Mouse (Mus musculus): Measurements from ENCODE around the gene Dmrtb1.

Gene Dmrtb1

DNA sequence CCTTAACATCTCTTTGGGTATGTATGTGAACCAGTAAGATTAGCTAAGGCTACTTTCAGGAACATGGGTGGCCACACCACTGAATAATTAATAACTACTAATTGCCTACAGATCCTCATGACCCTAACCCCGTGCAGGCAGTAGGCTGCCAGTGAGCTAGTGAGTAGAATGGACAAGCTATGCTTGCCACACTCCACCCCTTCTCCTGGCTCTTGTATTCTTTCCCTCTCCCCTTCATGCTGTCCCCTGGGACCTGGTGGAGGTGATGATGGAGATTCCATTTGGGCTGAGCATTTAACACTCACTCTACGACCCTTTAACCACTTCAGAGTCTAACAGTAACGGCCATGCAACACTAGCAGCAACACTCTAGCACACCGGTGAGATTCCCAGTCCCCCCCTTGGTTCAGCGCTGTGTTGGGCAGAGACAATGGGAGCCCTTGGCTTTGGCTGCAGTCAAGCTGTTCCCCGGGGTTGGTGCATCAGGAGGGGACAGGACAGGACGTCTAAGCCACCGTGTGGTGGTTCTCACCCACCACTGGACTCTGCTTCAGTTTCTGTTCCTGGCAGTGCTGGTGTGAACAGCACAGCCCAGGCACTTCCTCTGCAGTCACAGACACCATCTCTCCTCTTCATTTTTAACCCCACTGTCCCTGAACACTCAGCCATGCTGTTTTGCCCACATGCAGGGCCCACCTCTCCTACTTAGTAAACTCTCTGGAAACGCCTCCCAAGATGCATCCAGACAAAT, 2.8 kb downstream of the Dmrtb1 start:
- DNase-seq (ENCODE audit: inconsistent ontology term) = no peak

DNA sequence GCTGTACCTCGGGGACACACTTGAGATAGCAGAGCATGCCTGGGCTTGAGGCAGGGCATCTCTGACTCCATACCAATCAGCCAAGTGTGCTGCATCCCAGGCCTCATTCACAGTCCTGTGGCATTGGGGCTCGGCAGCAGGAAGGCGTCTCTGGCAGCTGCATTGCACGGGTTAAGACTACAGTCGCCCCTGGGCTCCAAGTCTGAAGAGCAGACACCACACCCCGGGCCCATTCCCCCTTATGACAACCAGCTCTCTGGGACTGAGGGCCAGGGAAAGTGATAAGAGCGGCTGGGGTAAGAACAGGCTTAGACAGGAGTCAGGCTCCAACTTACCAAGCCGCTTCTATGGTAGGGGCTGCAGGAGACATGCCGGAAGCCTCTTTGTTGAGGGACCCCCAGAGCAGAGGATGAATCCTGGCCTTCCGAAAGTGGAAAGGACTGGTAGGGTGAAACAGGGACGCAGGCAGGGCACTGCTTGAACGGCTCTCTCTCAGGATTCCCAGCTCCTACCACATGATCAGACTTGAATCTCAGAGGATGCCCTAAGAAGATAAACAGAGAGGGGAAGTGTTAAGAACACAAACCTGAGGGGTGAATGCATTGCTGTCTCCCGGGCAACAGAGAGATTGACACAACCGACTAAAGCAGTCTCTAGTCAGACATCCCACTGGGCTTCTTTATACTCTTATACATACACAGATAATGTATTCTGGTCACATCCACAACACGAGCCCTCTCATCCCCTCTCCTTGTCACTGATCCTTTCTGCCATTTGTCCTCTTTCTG, 3.5 kb downstream of the Dmrtb1 start:
- no peak for DNase-seq (ENCODE audit: inconsistent ontology term)

DNA sequence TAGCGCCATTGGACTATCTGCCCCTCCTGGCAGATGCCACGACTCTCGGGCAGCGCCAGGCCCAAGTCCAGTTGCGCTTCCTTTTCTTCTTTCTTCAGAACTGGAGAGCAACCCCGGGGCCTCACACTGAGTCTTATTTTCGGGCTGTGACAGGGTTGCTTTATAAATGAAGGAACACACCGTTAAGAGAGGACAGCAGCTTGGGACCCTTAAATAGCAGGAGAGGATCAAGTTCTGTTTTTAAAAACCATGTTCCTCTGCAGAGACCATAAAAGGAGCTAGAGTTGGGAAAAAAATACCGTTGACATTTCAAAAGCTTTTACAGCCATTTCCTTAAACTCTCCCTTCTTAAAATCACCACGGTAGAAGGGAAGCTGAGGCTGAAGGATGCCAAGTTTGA, 8.4 kb downstream of the Dmrtb1 start:
- DNase-seq (ENCODE audit: inconsistent ontology term) = no peak

DNA sequence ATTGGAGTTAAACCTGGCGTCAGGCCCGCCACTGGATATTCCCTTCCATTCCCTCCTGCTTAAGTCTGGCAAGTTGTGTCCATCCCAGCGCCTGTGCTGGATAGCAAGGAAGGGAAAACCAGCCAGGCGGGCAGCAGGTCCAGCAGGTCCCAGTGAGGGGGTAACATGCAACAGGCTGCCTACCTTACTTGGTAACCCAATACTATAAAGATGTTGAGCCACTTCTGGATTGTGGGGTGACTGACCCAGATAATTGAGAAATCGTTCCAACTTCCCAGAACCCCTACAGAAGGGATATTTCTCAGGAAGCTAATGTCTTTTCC, 9.7 kb downstream of the Dmrtb1 start:
- DNase-seq (ENCODE audit: inconsistent ontology term) = no peak

DNA sequence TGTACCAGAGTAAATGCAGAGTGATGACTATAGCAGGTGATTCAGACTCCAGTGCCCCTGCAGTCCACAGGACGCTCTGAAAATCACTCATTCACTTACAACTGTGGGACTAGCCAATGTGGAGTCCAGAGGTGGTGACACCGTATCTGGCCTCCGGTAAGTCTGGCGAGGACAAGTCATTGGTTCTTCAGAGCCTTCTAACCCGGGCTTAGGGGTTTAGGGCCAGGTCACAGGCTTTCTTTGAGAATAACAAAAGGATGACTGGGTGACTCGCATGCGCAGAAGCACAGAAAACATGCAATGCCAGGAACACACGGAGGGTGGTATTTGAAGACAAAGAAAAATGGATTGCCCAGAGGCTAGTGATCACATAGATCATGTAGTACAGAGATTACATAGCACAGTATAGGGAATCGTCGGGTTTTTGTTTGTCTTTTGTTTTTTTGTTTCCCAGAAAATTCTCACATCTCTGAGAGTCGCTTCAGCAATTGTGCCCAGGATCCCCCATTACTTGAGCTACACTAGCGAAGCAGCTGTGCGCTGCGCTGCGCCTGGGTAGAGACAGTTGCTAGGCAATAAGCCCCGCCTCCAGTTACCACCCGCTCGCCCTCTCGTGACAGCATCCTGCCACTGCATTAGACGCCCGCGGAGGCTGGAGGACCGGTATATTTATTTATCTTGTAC, 10.2 kb downstream of the Dmrtb1 start:
- DNase-seq (ENCODE audit: inconsistent ontology term) = peak; percentile 71

DNA sequence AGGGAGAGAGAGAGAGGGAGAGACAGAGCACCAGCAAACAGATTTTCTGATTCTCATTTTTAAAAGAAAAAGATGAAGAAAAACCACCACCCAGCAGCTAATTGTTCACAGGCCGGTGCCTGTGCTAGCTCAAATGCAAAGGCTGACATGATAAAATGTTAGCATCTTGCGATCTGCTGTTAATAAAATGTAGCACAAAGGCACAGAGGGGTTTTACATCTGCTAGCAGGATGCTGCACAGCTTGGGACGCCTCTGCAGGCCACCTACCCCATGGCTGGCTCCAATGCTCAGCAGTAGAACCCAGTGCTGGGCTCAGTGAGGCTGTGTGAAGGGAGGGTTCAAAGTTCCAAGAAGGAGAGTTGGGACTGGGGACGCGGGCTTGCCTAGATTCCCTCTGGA, 13.3 kb downstream of the Dmrtb1 start:
- no peak for DNase-seq (ENCODE audit: inconsistent ontology term)

DNA sequence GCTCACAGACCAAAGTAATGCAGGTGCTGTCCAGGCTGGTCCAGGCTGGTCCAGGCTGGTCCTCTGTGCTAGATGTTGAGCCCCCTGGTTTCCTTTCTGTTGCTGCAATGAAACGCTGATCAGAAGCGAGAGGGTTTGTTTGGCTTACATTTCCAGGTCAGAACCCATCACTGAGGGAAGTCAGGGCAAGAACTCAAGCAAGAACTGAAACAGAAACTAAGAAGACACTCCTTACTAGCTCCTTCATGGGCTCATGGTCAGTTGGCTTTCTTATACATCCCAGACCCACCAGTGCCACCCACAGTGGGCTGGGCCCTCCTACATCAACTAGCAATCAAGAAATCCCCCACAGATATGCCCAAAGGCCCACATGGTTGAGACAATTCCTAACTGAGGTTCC, 15.5 kb downstream of the Dmrtb1 start:
- DNase-seq (ENCODE audit: inconsistent ontology term) = no peak

DNA sequence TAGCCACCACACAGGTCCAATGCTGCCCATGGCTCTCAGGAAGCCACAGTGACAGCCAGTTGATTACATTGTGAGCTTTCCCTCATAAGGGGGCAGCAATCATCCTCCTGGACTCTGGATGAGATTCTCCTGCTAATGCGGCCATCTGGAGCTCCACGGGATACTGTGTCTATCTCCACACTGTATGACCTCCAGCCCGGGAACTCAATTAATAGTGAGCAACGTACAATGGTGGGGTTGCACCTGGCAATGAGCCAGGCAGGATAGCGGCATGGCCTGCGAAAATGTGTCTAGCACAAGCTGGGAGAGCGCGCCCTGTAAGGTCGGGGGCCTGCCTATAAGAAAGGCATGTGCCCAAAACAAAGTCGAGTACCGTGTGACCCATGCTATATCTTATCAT, 23.4 kb downstream of the Dmrtb1 start:
- DNase-seq (ENCODE audit: inconsistent ontology term) = no peak

DNA sequence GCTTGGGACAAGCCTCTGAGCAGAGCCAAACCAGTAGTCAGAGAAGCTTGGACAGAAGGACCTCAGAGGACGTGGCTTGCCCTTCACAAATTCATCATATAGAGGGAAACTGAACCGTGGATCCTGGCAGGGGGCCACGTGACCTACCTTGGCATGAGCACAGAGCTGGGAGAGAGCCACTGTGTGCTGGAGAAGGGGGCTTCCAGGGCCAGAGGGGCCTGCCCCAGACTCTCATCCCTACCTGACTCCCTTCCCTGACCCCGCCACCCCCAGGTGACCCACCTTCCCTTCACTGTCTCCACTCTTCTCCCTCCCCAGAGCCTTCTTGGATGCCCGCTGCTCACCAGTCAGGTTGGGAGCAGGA, 30.8 kb downstream of the Dmrtb1 start:
- no peak for DNase-seq (ENCODE audit: inconsistent ontology term)

DNA sequence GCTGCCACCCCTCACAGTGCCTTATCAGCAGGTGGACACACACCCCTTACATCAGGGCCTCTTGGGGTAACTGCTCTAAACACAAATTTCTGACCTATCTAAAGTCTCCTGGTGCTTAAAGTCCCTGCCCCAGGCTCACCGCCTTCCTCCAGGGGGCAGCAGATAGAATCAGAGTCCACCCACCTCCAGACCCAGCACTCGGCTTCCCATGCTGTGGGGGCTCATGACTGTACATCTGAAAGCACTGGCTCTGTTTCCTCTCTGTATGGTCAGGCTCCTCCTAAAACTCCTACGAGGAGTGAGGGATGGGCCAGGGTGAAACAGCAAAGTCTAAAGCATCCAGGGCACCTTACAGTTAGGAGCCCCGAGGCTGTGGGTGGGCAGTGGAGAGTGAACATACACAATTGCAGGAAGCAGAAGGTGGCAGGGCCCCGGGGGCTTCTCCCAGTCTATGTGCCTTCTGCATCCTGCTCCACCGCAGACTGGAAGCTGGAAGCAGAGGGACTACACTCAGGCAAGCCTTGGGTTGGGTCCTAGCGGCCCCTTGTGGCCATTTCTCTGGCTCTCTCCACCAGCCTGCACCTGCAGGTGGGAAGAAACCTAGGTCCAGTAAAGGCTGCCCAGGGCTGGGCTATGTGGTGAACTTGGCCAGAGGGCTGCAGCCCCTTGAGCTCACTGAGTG, 31.3 kb downstream of the Dmrtb1 start:
- DNase-seq (ENCODE audit: inconsistent ontology term) = peak; percentile 77

DNA sequence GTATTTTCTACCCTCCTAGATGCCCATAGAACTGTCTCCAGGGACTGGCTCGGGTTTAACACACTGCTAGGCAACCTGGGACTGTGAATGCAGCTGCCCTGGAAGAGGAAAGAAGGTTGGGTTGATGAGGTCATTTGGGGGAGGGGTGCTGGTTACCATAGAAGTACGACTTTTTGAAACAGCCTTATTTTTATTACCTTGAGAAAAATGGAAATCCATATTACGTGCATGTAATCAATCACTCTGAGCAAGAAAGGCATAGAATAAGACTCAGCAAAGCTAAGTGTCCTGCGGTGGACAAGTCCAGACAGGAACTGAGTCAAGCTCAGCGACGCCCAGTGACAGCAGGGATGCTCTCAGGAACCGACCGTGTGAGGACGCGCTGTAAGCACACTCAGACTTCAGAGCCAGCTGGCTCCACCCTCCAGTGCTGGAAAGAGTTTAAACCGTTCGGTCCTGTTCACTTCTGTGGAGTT, 33.0 kb downstream of the Dmrtb1 start:
- DNase-seq (ENCODE audit: inconsistent ontology term) = peak; percentile 24

DNA sequence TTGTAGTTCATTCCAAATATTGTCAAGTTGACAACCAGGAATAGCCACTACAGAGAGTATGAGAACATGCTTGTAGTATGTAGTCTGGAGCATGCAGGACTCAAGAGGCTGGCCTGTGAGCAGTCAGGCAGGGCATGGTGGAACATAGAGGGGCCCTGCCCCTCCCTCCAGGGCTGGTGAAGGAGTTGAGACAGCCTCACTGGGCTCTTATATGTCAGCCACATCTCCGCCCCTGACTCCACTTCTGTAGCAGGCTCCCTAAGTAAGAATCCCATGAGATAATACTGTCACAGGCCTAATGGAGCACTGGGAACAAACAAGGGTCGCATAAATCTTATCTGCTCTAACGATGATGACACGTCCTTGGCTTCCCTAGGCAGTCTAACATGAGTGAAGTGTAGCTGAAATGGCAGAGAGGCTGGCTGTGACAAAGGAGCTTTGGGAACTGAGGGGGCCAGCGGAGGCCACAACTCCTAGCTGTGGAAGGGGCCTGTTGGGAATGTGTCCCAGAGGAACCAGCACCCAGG, 35.0 kb downstream of the Dmrtb1 start:
- DNase-seq (ENCODE audit: inconsistent ontology term) = no peak

DNA sequence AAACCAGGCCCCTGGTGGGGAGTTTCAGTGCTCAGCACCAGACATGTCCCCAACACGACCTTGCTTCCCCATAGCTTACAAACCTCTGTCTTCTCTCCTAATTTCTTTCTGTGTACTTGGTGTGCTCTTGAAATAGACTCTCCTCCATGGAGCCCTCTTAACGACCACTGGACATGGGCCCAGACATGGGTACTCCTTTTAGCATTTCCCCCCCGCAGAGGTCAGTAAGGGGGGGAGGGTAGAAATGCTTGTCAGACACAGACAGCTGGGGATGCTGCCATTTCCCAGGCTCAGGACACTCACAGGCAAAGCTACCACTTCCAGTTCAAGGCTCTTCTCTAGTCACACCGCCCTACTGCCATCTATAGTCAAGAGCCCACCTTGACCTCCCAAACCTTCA, 42.4 kb downstream of the Dmrtb1 start:
- DNase-seq (ENCODE audit: inconsistent ontology term) = no peak

DNA sequence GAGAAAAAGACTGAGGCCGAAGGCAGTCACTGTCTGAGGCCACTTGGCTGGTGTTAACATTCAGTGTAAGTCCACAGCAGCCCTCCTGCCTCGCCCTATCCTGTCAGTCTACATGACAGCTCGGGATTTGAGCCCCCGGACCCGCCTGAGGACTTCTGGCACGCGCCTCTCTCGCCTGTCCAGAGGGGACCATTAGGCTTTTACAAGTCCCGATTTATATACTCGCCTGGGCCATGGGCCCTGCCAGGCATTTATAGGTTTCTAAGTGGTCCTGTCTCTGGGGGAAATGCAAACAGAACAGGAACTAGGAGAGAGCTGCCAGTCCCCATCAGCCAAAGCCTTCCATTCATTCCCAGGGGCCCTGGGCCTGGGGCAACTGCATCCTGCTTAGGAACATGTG, 45.7 kb downstream of the Dmrtb1 start:
- DNase-seq (ENCODE audit: inconsistent ontology term) = no peak

DNA sequence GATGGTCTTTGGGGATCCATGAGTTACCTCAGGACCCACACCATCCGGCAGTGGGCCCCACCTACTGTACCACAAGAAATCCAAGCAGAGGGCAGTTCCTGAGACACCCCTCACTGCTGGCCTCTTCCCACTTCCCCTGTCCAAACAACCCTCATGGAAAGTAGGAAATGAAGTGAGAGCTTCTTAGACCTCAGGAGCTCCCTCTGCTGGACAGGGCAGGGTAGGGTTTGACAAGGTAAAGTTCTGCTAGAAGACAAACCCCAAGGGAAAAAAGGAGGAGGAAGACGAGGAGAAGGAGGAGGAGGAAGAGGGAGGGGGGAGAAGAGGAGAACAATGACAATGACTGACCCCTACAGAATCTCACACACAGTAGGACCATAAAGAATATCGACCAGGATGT, 46.4 kb downstream of the Dmrtb1 start:
- DNase-seq (ENCODE audit: inconsistent ontology term) = peak; percentile 23

DNA sequence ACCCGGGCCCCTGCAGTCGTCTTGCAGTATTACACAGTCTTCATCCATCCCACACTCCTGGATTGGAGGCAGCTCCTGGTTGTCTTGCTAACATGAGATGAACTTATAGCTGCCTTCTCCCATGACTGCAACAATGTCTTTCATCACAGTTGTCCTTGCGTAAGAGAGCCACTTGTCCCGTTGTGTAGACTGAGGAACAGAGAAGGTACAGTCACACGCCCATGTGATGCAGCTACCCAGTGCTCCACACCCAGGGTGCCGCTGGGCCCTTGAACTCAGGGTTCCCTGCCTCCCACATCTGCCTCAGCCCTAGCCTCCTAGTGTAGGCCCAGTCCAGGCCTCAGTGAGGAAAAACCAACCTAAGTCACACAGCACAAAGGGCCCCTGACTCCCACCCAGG, 47.9 kb downstream of the Dmrtb1 start:
- DNase-seq (ENCODE audit: inconsistent ontology term) = no peak

DNA sequence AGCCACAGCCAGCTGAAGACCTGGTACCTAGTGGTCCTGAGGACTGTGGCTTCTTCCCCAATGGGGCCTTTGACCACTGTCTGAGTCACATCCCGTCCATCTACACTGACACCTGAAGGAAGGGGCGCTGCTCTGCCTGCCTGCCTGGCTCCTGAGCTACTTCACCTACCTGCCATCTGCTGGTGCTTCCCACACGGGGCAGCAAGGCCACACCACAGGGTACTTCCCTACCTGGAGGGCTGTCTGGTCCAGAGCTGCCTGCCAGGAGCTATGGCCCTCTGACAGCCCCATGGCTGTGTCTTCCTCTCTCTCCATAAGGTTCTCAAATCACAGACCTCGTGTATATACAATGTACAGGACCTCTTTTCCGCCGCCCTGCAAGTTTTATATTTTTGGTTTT, 49.4 kb downstream of the Dmrtb1 start:
- DNase-seq (ENCODE audit: inconsistent ontology term) = no peak

DNA sequence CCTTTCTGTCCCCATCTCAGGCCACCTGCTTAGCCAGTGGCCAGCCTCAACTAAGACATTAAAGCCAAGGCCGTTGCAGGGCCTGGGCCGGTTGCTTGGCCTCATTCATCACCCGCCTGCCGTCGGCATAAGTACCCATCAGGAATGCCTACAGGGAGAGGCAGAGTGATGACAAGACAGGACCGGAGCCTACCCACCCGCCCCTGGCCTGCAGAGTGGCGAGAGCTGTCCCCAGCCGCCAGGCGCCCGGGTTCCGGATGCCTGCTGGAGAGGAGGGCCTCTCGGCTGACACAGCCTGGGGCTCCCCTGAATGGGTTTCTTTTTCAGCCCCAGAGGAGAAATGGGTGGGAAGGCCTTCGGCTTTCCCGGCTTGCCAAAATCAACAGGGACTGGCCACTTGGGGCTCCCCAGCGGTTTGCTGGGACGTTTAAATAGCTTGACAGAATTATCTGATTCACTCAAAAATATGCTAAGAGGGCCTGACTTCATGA, 55.1 kb downstream of the Dmrtb1 start:
- no peak for DNase-seq (ENCODE audit: inconsistent ontology term)

DNA sequence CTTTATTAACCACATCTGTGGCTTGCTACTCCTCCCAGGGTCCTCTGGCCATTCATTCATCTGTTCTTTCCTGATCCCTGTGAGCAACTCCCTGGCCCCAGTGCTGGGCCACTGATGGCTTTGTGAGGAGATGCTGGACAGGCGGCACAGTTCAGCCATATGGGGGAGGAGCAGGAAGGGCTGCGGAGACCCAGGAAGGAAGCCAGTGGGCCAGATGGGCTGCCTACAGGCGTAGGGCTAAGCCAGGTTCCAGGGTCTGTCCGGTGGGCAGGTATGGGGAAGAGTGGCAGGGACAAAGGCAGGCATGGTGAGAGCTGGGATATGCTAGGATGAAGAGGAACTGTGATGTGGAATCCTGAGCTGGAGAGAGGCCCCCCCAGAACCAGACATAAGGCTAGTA, 55.8 kb downstream of the Dmrtb1 start:
- DNase-seq (ENCODE audit: inconsistent ontology term) = no peak
